Mouse (Mus musculus) fat pad, adult 2 months (tissue): ENCODE measurements around the gene Ntn1.

Source experiments
- DNase-seq: peaks from one replicate; pipeline ENCODE4 v3.0.0-alpha.2; 2011; ENCODE audit warnings: low read depth, low spot score; ENCODE audit errors: extremely low read depth

Gene Ntn1

GRCm38 (mm10) chr11:68274331-68274811 is 126.3 kb downstream of the Ntn1 start:
- DNase-seq: no peak

DNA sequence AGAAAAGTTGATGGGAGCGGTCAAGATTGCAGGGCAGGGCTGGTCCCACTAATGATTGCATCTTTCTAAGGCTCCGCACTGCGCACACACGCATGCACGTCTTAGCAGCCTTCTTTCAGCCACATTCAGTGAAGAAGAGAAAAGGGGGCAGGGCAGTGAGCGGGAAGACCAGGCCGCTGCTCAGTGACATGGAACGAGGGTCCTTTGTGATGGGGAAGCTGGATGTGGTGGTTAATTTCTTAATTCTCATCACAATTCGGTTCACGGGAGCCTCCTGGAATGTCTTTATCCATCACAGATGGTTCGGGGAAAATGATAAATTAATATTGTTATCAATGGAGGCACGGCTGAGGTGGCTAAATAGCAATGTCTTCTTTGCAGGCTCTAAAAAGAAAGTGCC is 126.8 kb downstream of the Ntn1 start:
- no peak for DNase-seq

DNA sequence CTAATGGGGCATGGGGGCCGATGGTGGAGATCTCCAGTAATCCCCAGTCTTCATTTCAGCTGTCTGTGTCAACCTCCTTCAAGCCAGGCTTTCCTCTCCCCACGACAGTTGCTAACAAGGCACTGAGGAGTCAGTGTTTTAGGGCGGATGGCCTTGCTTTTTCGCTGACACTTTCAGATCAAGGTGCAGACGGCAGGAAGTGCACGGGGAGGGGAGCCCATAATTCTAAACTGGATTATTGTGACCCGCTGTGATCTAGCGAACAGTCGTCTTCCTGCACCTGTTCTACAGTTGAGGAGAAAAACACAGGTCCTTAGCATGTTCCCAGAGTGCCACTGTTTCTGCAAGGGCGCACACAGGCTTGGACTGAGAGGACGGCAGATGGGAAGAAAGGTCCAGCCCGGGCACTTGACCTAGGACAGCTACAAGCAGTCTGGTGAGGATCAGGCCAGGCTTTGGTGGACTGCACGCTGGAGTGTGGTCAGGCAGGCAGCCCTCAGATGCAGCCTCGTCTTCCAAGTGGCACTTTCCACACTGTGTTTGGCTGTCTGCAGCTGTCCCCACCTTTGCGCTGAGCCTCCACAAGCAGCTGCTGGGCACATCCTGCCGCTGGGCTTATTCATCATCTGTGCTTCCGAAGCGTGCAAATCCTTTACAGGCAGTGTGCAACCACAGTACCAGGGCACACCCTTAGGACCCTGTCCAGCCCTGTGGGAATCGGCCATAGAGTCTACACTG is 129.7 kb downstream of the Ntn1 start:
- no peak for DNase-seq

- DNase-seq: no peak
These were observed 136.3 kb downstream of the Ntn1 start for GRCm38 (mm10) chr11:68264276-68264675.

GRCm38 (mm10) chr11:68263100-68263499 is 137.5 kb downstream of the Ntn1 start:
- no peak for DNase-seq

DNA sequence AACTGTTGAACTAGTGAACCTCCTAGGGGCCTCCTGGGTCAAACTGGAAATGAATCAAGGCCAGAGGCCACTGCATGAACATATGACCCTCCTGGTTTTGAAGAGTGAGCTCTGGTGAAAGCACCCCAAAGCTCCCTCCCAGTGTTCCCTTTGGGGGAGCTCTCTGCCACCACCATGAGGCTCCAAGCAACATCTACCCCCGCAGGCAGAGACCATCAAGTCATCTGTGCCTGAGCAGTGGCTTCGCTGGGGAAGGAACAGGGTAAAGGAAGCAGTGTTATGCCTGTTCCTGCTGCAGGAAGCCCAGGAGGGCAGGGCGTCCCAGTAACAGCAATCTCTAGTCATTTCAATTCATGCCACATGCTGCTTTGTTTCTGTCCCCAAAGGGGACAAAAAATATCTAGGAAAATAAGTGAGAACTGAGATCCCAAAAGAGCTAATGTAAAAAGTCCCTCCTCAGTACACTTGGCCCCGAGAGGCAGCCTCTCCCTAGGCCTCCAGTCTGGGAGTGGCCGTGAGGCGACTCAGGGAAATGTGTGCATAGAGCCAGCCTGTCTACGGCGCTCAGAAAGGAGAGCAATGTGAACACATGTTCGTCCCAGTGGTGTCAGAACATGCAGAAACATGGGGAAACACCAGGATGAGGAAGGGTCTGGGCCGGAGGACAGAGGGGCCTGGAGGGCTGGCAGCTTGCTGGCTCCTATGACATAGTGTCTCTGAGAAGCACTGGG is 139.3 kb downstream of the Ntn1 start:
- DNase-seq: no peak

DNA sequence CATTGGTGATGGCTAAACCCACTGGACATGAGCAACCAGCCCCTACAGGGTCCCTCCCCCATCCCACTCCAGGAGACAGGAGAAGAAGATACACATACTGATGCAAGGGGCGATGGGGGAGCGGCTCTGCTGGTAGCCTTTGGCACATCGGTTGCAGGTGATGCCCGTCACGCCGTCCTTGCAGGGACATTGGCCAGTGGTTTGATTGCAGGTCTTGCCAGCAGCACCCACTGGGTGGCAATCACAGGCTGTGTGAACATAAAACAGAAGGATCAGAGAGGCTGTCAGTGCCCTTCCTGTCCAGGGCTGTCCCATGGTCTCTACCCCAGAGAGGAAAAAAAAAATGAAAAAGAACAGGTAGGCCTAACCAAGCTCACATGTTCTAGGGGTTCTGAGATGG is 140.2 kb downstream of the Ntn1 start:
- DNase-seq: no peak

DNA sequence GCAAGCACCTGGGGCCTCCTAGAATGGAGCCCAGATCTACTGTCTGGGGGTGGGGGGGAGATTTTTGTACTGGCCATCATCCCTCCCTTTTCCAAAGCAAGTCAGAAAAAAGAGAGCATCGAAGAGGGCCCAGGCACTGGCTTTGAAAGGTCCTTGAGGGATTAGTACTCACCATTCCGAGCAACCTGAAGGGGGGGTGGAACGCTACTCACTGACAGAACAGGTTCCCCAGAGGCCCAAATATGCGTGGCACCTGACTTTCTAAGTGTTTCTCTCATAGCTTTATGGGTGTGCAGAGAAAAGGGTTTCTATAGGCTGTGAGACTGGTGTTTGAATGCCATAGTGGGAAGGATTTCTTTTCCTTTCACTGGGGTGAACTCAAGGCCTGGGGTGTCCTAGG is 142.1 kb downstream of the Ntn1 start:
- DNase-seq: no peak

- DNase-seq: no peak
These were observed 147.1 kb downstream of the Ntn1 start for GRCm38 (mm10) chr11:68253531-68253930.

DNA sequence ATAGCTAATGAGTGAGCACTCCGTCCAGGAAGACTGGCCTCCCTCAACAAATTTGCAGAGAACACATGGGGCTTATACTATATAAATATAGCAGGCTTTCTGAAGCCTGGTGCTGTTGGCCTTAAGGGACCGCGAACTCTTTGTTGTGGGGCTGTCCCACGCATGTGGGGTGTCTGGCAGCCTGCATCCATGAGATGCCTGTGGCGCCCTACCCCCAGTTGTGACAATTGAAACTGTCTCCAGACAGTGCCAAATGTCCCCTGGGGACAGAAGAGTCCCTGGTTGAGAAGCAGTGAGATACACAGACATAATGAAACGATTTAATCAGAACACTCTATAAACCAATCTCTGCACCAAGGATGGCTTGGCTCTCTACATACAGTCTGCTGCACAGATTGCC is 150.5 kb downstream of the Ntn1 start:
- no peak for DNase-seq

GRCm38 (mm10) chr11:68247897-68248296 is 152.7 kb downstream of the Ntn1 start:
- DNase-seq: no peak

DNA sequence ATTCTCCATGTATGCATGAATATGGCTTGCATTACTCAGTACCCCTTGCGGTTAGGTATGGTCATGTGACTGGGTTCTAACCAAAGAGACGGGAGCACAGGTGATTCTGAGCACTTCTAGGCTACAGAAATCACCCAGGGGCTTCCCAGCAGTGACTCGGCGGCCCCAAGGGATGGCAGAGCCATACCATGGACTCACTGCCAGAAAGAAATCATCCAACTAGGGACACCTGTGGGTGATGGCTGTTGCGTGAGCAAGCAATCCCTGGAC is 155.7 kb downstream of the Ntn1 start:
- DNase-seq: no peak

DNA sequence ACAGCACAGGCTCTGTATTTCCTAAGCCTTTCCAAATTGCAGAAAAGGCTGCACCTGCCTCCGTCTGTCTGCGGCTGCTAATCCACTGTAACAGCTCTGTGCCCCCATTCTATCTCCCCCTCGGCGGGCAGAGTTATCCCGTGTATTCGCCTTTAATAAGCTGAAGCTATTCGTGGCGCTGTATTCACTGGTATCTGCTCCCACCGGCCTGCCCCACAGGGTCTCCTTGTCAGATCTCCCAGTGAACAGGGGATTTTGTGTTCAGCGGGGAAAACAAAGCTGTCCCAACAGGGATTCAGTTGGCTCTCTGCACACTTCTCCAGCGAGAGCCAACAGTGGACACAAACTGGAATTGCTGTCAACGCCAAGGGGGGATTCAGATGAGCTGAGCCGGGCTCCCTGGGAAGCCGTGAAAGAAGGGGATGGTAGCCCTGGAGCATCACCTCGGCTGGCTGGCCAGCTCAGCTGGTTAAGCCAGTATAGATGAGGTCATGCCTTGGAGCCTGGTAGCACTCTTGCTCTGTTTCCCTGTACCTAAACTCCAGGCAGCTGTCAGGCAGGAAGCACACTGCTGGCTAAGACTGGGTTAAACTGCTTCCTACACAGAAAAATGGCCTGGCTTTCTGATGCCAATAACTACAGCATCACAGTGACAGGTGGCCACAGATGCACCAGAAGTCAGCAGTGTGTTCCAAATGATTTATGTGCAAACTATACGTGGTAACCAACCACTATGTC is 156.2 kb downstream of the Ntn1 start:
- DNase-seq: no peak

DNA sequence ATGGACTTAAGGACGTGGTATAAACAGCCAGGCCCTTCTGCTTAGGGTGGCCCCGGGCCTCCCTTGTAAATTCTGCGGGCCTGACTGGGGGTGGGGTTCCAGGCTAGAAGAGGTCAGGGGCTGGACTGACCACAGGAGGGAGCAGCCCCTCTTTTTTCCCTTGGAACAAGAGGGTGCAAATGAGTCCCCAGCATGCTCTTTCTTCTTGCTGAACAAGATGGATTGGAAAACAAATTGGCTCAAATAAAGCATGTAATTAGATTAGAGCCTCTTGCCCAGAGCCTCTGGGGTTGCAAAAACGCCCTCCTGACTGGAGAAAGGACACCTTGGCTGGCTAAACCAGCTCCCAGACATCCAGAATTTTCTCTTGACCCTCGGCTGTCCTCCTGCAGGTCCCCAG is 160.9 kb downstream of the Ntn1 start:
- DNase-seq: no peak

DNA sequence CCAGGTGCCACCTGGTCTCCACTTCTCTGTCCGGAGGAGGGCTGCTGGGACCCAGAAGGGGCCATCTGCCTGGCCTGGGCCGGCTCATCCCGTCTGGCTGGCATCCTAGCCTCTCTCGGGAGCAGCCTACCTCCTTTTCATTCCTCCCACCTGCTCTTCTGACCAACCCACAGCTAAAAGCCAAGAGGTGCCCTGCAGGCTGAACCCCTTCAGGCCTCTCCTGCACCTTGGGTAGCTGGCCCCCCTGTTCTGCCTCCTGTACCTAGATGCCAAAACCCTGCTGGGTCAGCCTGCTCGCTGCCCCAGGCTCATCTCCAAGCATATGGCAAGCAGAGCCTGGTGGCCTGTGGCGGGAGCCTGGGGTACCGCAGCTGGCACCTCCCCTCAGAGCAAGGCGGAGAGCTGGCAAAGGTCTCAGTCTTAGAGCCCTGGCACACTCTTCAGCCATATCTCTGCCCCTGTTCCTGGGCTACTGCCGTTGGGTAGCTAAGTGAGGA is 167.1 kb downstream of the Ntn1 start:
- DNase-seq: no peak

DNA sequence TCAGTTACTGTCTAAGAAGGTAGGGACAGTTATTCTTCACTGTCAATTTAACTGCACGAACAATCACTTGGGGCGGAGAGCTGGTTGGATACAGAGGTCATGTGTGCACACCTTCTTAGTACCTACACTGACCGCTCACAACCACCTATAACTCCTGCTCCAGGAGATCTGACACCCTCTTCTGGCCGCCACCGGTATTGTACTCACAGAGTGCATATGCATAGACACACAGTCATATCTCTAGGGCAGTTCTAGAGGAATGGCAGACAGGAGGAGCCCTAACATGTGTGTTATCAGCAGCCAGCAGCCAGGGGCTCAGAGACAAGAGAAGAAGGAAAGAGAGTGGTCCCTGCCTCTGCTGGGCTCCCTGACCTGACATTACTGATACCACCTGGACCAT is 169.1 kb downstream of the Ntn1 start:
- DNase-seq: no peak

GRCm38 (mm10) chr11:68228941-68229665 is 171.5 kb downstream of the Ntn1 start:
- no peak for DNase-seq

GRCm38 (mm10) chr11:68227837-68228236 is 172.8 kb downstream of the Ntn1 start:
- no peak for DNase-seq

- no peak for DNase-seq
These were observed 174.0 kb downstream of the Ntn1 start for GRCm38 (mm10) chr11:68226654-68227057.

DNA sequence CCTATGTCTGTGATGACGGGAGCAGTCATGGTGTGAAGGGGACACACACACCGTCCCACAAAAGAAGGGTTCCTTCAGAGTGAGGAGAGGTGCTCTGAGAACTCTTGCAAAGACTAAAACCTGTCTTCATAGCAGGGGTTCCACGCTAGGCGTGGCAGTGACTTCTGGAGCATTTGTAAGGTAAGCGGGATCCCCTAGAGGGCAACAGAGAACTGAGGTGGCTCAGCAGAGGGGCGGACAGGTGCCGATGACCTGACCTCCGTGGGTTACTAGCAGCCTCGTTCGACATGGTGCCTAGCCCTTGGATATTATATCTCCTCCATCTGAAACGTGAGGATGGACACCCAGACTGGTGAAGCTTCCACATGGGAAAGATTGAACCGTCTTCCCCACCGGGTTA is 177.5 kb downstream of the Ntn1 start:
- DNase-seq: no peak

DNA sequence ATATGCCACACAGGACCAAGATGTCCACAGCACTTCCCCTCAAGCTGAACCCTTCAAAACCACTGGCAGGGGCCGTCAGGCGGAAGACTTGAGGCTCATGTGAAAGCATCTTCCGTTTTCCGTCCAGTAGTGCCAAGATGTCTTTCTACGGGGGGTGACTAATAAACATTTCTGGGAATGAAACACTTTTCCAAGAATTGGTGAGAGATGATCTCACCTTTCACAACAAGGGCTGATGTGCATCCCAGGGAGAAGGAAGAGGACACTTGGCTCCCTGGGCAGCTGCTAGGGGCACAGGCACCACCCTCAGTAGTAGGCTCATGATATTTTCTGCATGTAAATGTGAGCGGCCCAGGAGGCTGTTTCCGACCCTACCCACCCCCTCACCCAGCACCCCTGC is 178.4 kb downstream of the Ntn1 start:
- DNase-seq: no peak
